Mouse (Mus musculus) liver, embryonic 13.5 days (tissue): ENCODE results near the gene Rabac1. TPM values are rescaled to one million over a fixed set of nuclear protein-coding genes. Genes with fewer than 3 reads are reported as not detected.

Experiments
- ATAC-seq: fragments of 200-750 bp; cut with Nextera tagmentation; 2 replicates; pipeline ENCODE4 v1.8.0; 2017; ENCODE audit warnings: low read depth, mild to moderate bottlenecking, moderate number of reproducible peaks, moderate library complexity
- DNase-seq: peaks from one replicate; pipeline ENCODE4 v3.0.0; 2022
- H3K27ac ChIP-seq: fragments of 300-500 bp; sonication (generic); 2 replicates; pipeline ENCODE4 v1.5.1; 2015; ENCODE audit warnings: moderate library complexity, mild to moderate bottlenecking, inconsistent platforms
- H3K27me3 ChIP-seq: fragments of 300-500 bp; sonication (generic); 2 replicates; pipeline ENCODE4 v1.6.1; 2015; ENCODE audit warnings: mild to moderate bottlenecking, inconsistent platforms
- H3K36me3 ChIP-seq: fragments of 300-500 bp; sonication (generic); 2 replicates; pipeline ENCODE4 v1.6.1; 2015; ENCODE audit warnings: mild to moderate bottlenecking, inconsistent platforms
- H3K4me1 ChIP-seq: fragments of 300-500 bp; sonication (generic); replicated peaks from 2 replicates; pipeline ENCODE4 v1.6.1; 2015; ENCODE audit warnings: inconsistent platforms
- H3K4me2 ChIP-seq: fragments of 300-500 bp; sonication (generic); 2 replicates; pipeline ENCODE4 v1.6.1; 2015; ENCODE audit warnings: inconsistent platforms, mild to moderate bottlenecking, moderate library complexity
- H3K4me3 ChIP-seq: fragments of 300-500 bp; sonication (generic); replicated peaks from 2 replicates; pipeline ENCODE4 v1.5.1; 2015; ENCODE audit warnings: mild to moderate bottlenecking, inconsistent platforms
- H3K9ac ChIP-seq: fragments of 300-500 bp; sonication (generic); 2 replicates; pipeline ENCODE4 v1.6.1; 2015; ENCODE audit warnings: mild to moderate bottlenecking, inconsistent platforms
- H3K9me3 ChIP-seq: fragments of 300-500 bp; sonication (generic); replicated peaks from 2 replicates; pipeline ENCODE4 v1.6.1; 2016; ENCODE audit warnings: inconsistent platforms
- WGBS: fragments of 180-500 bp; shearing (Covaris S2); methylation state at CpG from one replicate; pipeline ENCODE4 v1.1.7; 2015; ENCODE audit not compliant: insufficient replicate concordance; 5-methylcytosine and 5-hydroxymethylcytosine counted together
- polyA plus RNA-seq: library from polyadenylated mRNA; unstranded; fragments of >200 nt; fragmentation: Nextera tagmentation; extraction: Ambion mirVana; gene quantifications from 2 replicates; pipeline ENCODE4 v1.2.1, GENCODE M21; 2015

The Rabac1 gene
- polyA plus RNA-seq, 1 experiment from 2014 or later: 59.5 TPM

GRCm38 (mm10) chr7:25004806-25005205 is 32.3 kb upstream of the Rabac1 start:
- DNase-seq (no peak), ATAC-seq (no peak)
- 0 out of 2 replicates have a peak, but pooled peaks cover 6% of the 10 kb centered on the region for H3K4me1 ChIP-seq
- no peak overlapping the region for H3K27ac ChIP-seq
- no peak overlapping the region for H3K4me3 ChIP-seq
- no peak overlapping the region for H3K4me2 ChIP-seq
- H3K36me3 ChIP-seq: no peaks in the 10 kb centered on the region
- H3K9ac ChIP-seq: no peak overlapping the region
- peaks cover 70% of the 10 kb centered on the region for H3K27me3 ChIP-seq
- WGBS: 32% methylated on average over 9 of the region's 9 CpGs
- H3K9me3 ChIP-seq: no peaks in the 10 kb centered on the region

GRCm38 (mm10) chr7:25003820-25004388 is 31.4 kb upstream of the Rabac1 start:
- 64% methylated on average over 8 of the region's 8 CpGs for WGBS
- Histone ChIP-seq H3K4me3 (no peak overlapping the region), H3K9me3 (no peaks in the 10 kb centered on the region), H3K27ac (no peak overlapping the region), H3K4me1 (0 out of 2 replicates have a peak, but pooled peaks cover 4% of the 10 kb centered on the region), H3K27me3 (peaks cover 61% of the 10 kb centered on the region), H3K36me3 (no peaks in the 10 kb centered on the region), H3K4me2 (no peak overlapping the region), H3K9ac (no peak overlapping the region)
- ATAC-seq (no peak), DNase-seq (no peak)

DNA sequence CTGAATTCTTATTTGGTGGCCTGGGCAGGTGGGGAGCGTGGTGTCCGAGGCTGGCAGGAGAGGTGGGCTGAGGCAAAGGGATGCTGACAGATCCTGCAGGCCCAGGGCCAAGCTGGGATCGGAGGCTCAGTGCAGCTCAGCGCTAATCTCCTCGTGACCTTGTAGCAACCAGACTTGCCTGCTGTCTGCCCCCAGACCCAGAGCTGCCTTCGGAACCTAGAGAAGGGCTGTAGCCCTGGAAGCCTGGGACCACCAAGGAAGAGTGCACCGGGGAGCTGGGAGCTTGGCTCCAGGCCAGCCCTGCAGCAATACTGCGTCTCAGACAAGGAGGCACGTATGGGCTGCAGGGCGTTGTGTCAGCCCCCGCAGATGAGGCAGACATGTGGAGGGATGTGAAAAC is 30.7 kb upstream of the Rabac1 start:
- no peak overlapping the region for H3K4me3 ChIP-seq
- H3K27me3 ChIP-seq: peaks cover 54% of the 10 kb centered on the region
- no peak overlapping the region for H3K27ac ChIP-seq
- H3K9me3 ChIP-seq: no peaks in the 10 kb centered on the region
- H3K4me1 ChIP-seq: 0 out of 2 replicates have a peak, but pooled peaks cover 4% of the 10 kb centered on the region
- no peak overlapping the region for H3K9ac ChIP-seq
- H3K4me2 ChIP-seq: no peak overlapping the region
- ATAC-seq (no peak), DNase-seq (no peak)
- no peaks in the 10 kb centered on the region for H3K36me3 ChIP-seq
- whole genome bisulfite sequencing: 55% methylated on average over 11 of the region's 11 CpGs

- Histone ChIP-seq H3K27me3 (peaks cover 29% of the 10 kb centered on the region), H3K27ac (no peak overlapping the region), H3K36me3 (no peaks in the 10 kb centered on the region), H3K9ac (no peak overlapping the region), H3K4me1 (0 out of 2 replicates have a peak, but pooled peaks cover 4% of the 10 kb centered on the region), H3K9me3 (no peaks in the 10 kb centered on the region), H3K4me2 (no peak overlapping the region), H3K4me3 (no peak overlapping the region)
- ATAC-seq (no peak), DNase-seq (no peak)
- WGBS: 50% methylated on average over 12 of the region's 12 CpGs
These were observed 28.2 kb upstream of the Rabac1 start for GRCm38 (mm10) chr7:25000711-25001110.

DNA sequence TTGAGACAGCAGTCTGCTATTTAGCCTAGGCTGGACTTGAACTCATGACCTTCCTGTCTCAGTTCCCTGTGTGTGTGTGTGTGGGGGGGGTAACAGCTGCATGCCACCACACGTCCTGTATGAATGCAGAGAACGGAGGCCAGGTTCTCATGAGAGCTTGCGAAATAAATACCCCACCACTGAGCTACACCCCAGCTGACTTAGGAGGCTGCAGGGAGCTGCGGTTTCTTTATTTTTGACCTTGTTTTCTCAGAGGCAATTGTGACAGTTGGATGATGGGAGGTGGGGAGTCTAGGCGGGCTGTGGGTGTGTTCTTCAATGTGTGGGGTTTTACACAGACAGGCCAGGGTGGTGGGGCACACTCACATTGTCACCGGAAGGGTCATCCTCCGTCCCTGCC is 27.7 kb upstream of the Rabac1 start:
- Histone ChIP-seq H3K4me1 (no peaks in the 10 kb centered on the region), H3K9me3 (no peaks in the 10 kb centered on the region), H3K4me3 (no peak overlapping the region), H3K27ac (no peak overlapping the region), H3K27me3 (peaks cover 24% of the 10 kb centered on the region), H3K4me2 (no peak overlapping the region), H3K9ac (no peak overlapping the region), H3K36me3 (no peaks in the 10 kb centered on the region)
- ATAC-seq (no peak), DNase-seq (no peak)
- 48% methylated on average over 7 of the region's 7 CpGs for WGBS

GRCm38 (mm10) chr7:24993081-24993480 is 20.5 kb upstream of the Rabac1 start:
- DNase-seq: no peak
- H3K9me3 ChIP-seq: no peaks in the 10 kb centered on the region
- no peak overlapping the region for H3K27ac ChIP-seq
- H3K4me2 ChIP-seq: no peak overlapping the region
- no peaks in the 10 kb centered on the region for H3K27me3 ChIP-seq
- no peaks in the 10 kb centered on the region for H3K4me1 ChIP-seq
- ATAC-seq: no peak
- H3K36me3 ChIP-seq: no peaks in the 10 kb centered on the region
- H3K9ac ChIP-seq: no peak overlapping the region
- no peak overlapping the region for H3K4me3 ChIP-seq
- WGBS: 63% methylated on average over 6 of the region's 6 CpGs

GRCm38 (mm10) chr7:24990478-24990877 is 17.9 kb upstream of the Rabac1 start:
- Histone ChIP-seq H3K27me3 (no peaks in the 10 kb centered on the region), H3K4me2 (no peak overlapping the region), H3K4me1 (no peaks in the 10 kb centered on the region), H3K36me3 (no peaks in the 10 kb centered on the region), H3K4me3 (no peak overlapping the region), H3K9me3 (no peaks in the 10 kb centered on the region), H3K27ac (no peak overlapping the region), H3K9ac (no peak overlapping the region)
- no peak for DNase-seq
- WGBS: 67% methylated on average over 8 of the region's 8 CpGs
- no peak for ATAC-seq

- Histone ChIP-seq H3K9ac (no peak overlapping the region), H3K4me2 (no peak overlapping the region), H3K9me3 (no peaks in the 10 kb centered on the region), H3K36me3 (no peaks in the 10 kb centered on the region), H3K27me3 (no peaks in the 10 kb centered on the region), H3K27ac (no peak overlapping the region), H3K4me1 (no peaks in the 10 kb centered on the region), H3K4me3 (no peak overlapping the region)
- DNase-seq (no peak), ATAC-seq (no peak)
- WGBS: 47% methylated on average over 14 of the region's 14 CpGs
These were observed 15.4 kb upstream of the Rabac1 start for GRCm38 (mm10) chr7:24987941-24988340.

- no peaks in the 10 kb centered on the region for H3K36me3 ChIP-seq
- no peak overlapping the region for H3K4me3 ChIP-seq
- DNase-seq: no peak
- ATAC-seq: no peak
- H3K4me1 ChIP-seq: no peaks in the 10 kb centered on the region
- H3K4me2 ChIP-seq: no peak overlapping the region
- H3K9me3 ChIP-seq: no peaks in the 10 kb centered on the region
- H3K27me3 ChIP-seq: no peaks in the 10 kb centered on the region
- H3K27ac ChIP-seq: no peak overlapping the region
- H3K9ac ChIP-seq: no peak overlapping the region
- 47% methylated on average over 5 of the region's 5 CpGs for WGBS
These were observed 13.2 kb upstream of the Rabac1 start for GRCm38 (mm10) chr7:24985799-24986198.

- Histone ChIP-seq H3K27me3 (no peaks in the 10 kb centered on the region), H3K4me2 (no peak overlapping the region), H3K4me1 (no peaks in the 10 kb centered on the region), H3K9ac (no peak overlapping the region), H3K4me3 (no peak overlapping the region), H3K36me3 (no peaks in the 10 kb centered on the region), H3K27ac (no peak overlapping the region), H3K9me3 (no peaks in the 10 kb centered on the region)
- WGBS: 65% methylated on average over 2 of the region's 2 CpGs
- ATAC-seq (no peak), DNase-seq (no peak)
These were observed 11.8 kb upstream of the Rabac1 start for GRCm38 (mm10) chr7:24984307-24984706.

GRCm38 (mm10) chr7:24983396-24983795 is 10.8 kb upstream of the Rabac1 start:
- no peak for DNase-seq
- H3K27me3 ChIP-seq: no peaks in the 10 kb centered on the region
- no peaks in the 10 kb centered on the region for H3K9me3 ChIP-seq
- no peak overlapping the region for H3K9ac ChIP-seq
- H3K27ac ChIP-seq: no peak overlapping the region
- 66% methylated on average over 5 of the region's 5 CpGs for WGBS
- no peak for ATAC-seq
- H3K4me1 ChIP-seq: no peaks in the 10 kb centered on the region
- no peaks in the 10 kb centered on the region for H3K36me3 ChIP-seq
- H3K4me3 ChIP-seq: no peak overlapping the region
- H3K4me2 ChIP-seq: no peak overlapping the region

DNA sequence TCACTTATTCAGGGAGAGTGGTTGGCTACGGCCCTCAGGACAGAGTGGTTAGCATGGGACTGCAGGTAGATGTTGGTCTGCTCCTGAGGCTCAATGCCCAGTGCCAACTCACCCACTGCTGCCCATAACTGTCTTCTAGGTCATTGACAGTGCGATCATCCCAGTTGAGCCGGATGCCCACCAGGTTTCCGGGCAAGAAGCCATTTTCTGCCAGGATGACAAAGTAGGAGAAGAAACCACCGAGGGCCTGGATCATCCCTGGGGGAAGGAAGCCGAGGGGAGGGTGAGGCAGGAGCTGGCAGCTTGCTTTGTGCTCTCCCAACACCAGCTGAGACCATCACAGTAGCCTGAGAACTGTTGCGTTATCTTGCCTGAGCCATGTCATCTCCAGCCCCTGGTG is 7.9 kb upstream of the Rabac1 start:
- no peaks in the 10 kb centered on the region for H3K27me3 ChIP-seq
- H3K9ac ChIP-seq: no peak overlapping the region
- H3K4me1 ChIP-seq: no peaks in the 10 kb centered on the region
- H3K36me3 ChIP-seq: no peaks in the 10 kb centered on the region
- ATAC-seq (no peak), DNase-seq (no peak)
- no peak overlapping the region for H3K4me3 ChIP-seq
- H3K27ac ChIP-seq: no peak overlapping the region
- H3K4me2 ChIP-seq: no peak overlapping the region
- 66% methylated on average over 7 of the region's 7 CpGs for WGBS
- no peaks in the 10 kb centered on the region for H3K9me3 ChIP-seq
